Mouse (Mus musculus) kidney, adult 2 months (tissue): ENCODE results near the gene Nans.

ENCODE experiments used
- CTCF ChIP-seq: fragments of 200-500 bp; conservative IDR thresholded peaks from 2 replicates; pipeline ENCODE4 v1.5.1; 2011; ENCODE audit warnings: low read depth, mild to moderate bottlenecking, control low read depth, low read length, moderate library complexity, mixed read lengths; ENCODE audit not compliant: insufficient read depth, insufficient read length
- POLR2A ChIP-seq: fragments of 200-500 bp; IDR thresholded peaks from one replicate; pipeline ENCODE4 v1.6.1; 2011; ENCODE audit warnings: low read depth, low read length, control low read depth

GRCm38 (mm10) chr4:46487348-46487747 lies 1.7 kb upstream of the Nans start:
- TF ChIP-seq CTCF, result no peak
- no peak for TF ChIP-seq POLR2A
